Mouse (Mus musculus) lung, postnatal 0 days (tissue): ENCODE measurements around the gene Tmem269. TPM values are rescaled to one million over a fixed set of nuclear protein-coding genes. Genes with fewer than 3 reads are reported as not detected.

ENCODE experiments used
- ATAC-seq: fragments of 200-750 bp; cut with Nextera tagmentation; 2 replicates; pipeline ENCODE4 v1.8.0; 2017; ENCODE audit warnings: moderate library complexity
- DNase-seq: peaks from one replicate; pipeline ENCODE4 v3.0.0-alpha.2; 2016; ENCODE audit warnings: low spot score
- H3K27ac ChIP-seq: fragments of 300-500 bp; sonication (generic); 2 replicates; pipeline ENCODE4 v1.5.1; 2014; ENCODE audit warnings: antibody characterized with exemption, mild to moderate bottlenecking, low read length, mixed read lengths
- H3K27me3 ChIP-seq: fragments of 300-500 bp; sonication (generic); replicated peaks from 2 replicates; pipeline ENCODE4 v1.6.1; 2014; ENCODE audit warnings: low read length, mixed read lengths; ENCODE audit not compliant: insufficient read depth
- H3K36me3 ChIP-seq: fragments of 300-500 bp; sonication (generic); 2 replicates; pipeline ENCODE4 v1.6.1; 2014; ENCODE audit warnings: low read length, mixed read lengths; ENCODE audit not compliant: insufficient read depth
- H3K4me1 ChIP-seq: fragments of 300-500 bp; sonication (generic); 2 replicates; pipeline ENCODE4 v1.6.1; 2014; ENCODE audit warnings: antibody characterized with exemption, low read depth, low read length, mixed read lengths; ENCODE audit not compliant: insufficient read depth
- H3K4me2 ChIP-seq: fragments of 300-500 bp; sonication (generic); replicated peaks from 2 replicates; pipeline ENCODE4 v1.6.1; 2014; ENCODE audit warnings: low read depth, mild to moderate bottlenecking, low read length, moderate library complexity, mixed read lengths
- H3K4me3 ChIP-seq: fragments of 300-500 bp; sonication (generic); 2 replicates; pipeline ENCODE4 v1.5.1; 2014; ENCODE audit warnings: low read depth, low read length
- H3K9ac ChIP-seq: fragments of 300-500 bp; sonication (generic); replicated peaks from 2 replicates; pipeline ENCODE4 v1.6.1; 2014; ENCODE audit warnings: low read depth, mild to moderate bottlenecking
- H3K9me3 ChIP-seq: fragments of 300-500 bp; sonication (generic); 2 replicates; pipeline ENCODE4 v1.6.1; 2016; ENCODE audit warnings: low read length, mixed read lengths
- CTCF ChIP-seq: IDR thresholded peaks from 2 replicates; pipeline ENCODE4 v1.5.1; 2016; ENCODE audit warnings: antibody characterized with exemption, mild to moderate bottlenecking
- EP300 ChIP-seq: IDR thresholded peaks from 2 replicates; pipeline ENCODE4 v1.6.1; 2016; ENCODE audit warnings: antibody characterized with exemption, mild to moderate bottlenecking, control low read depth
- WGBS: fragments of 180-500 bp; shearing (Covaris S2); extraction: QIAGEN DNeasy Blood & Tissue Kit; methylation state at CpG from one replicate; pipeline ENCODE4 v1.1.7; 2014; 5-methylcytosine and 5-hydroxymethylcytosine counted together
- polyA plus RNA-seq: library from polyadenylated mRNA; unstranded; fragments of >200 nt; fragmentation: Nextera tagmentation; extraction: Ambion mirVana; gene quantifications from 2 replicates; pipeline ENCODE4 v1.2.1, GENCODE M21; 2015

Tmem269 gene
- polyA plus RNA-seq, 1 experiment from 2014 or later: 0.10 TPM

DNA sequence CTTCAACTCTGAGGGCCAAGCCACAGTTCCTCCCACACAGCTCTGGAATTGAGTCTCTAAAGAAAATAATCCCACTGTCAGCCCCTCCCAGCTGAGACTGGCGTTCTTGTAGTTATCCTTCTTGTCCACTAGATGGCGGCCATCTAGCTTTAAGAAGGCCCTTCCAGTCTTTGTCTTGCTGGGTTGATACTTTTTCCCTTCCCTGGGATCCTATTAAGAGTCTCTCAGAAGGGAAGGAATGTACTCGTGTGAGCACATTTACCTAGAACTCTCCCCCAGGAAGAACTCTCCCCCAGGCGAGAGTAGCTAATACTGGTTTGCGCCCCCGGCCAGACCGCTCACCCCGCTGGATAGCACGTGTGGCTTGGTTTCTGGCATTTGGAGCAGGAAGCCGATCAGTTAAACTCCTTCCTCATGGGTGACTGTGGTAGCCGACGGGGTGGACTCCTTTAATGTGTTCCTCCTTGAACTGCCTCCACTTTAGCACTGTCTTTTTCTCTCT is 21.2 kb upstream of the Tmem269 start:
- no peak overlapping the region for H3K9ac ChIP-seq
- peak; percentile 94 for DNase-seq
- no peaks in the 10 kb centered on the region for H3K9me3 ChIP-seq
- ATAC-seq: peak; percentile 78
- peak overlapping the region; percentile 36 for H3K4me2 ChIP-seq
- TF ChIP-seq CTCF (peak; percentile 90), EP300 (no peak)
- 37% methylated on average over 12 of the region's 12 CpGs for WGBS
- no peak overlapping the region for H3K27ac ChIP-seq
- H3K27me3 ChIP-seq: no peaks in the 10 kb centered on the region
- no peak overlapping the region for H3K4me3 ChIP-seq
- H3K36me3 ChIP-seq: no peaks in the 10 kb centered on the region
- no peaks in the 10 kb centered on the region for H3K4me1 ChIP-seq

DNA sequence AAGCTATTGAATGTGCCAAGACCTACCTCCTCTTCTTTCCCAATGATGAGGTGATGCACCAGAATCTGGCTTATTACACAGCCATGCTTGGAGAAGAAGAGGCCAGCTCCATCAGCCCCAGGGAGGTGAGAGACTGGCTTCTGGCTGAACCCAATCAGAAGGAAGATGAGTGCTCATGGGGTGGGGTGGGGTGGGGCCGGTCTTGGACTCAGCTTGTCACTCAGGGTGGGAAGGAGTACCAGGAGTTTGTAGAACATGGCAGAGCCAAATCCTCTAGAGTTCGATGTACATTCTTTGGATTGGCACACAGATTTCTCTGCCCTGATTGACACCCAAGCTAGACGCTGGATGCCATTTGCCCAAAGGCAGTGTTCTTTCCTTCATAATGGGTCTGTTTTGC is 20.6 kb upstream of the Tmem269 start:
- Histone ChIP-seq H3K9ac (no peak overlapping the region), H3K27ac (no peak overlapping the region), H3K4me2 (no peak overlapping the region), H3K4me1 (peaks cover 4% of the 10 kb centered on the region; the same call in 1 of the 2 replicates), H3K4me3 (no peak overlapping the region), H3K9me3 (no peaks in the 10 kb centered on the region), H3K27me3 (no peaks in the 10 kb centered on the region), H3K36me3 (no peaks in the 10 kb centered on the region)
- no peak for TF ChIP-seq CTCF
- no peak for TF ChIP-seq EP300
- DNase-seq (no peak), ATAC-seq (no peak)
- WGBS: 77% methylated on average over 3 of the region's 3 CpGs

DNA sequence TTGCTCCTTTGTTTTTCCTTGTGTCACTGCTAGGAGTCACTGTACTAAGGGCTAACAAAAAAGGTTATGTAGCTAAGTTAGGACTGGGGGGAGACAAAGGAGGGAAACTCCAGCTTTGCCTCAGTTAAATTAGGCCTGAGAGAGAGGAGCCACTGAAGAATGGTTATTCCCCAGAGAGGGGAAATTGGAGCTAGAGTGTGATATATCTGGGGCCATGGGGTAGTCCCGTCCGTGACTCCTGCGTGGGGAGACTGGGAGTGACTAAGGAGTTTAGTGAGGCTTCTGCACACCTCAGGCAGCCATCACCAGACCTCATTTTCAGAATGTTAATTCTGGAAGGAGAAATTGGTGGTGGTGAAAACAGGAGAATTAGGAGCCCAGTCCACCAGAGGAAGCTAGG is 16.3 kb upstream of the Tmem269 start:
- ATAC-seq: no peak
- H3K4me3 ChIP-seq: no peak overlapping the region
- DNase-seq: no peak
- H3K9ac ChIP-seq: no peak overlapping the region
- no peak for TF ChIP-seq EP300
- TF ChIP-seq CTCF: no peak
- H3K27ac ChIP-seq: no peak overlapping the region
- no peaks in the 10 kb centered on the region for H3K9me3 ChIP-seq
- peak overlapping the region; percentile 97; the same call in 1 of the 2 replicates for H3K4me2 ChIP-seq
- H3K36me3 ChIP-seq: no peaks in the 10 kb centered on the region
- 78% methylated on average over 3 of the region's 3 CpGs for WGBS
- no peaks in the 10 kb centered on the region for H3K27me3 ChIP-seq
- H3K4me1 ChIP-seq: peaks cover 6% of the 10 kb centered on the region; the same call in 1 of the 2 replicates

DNA sequence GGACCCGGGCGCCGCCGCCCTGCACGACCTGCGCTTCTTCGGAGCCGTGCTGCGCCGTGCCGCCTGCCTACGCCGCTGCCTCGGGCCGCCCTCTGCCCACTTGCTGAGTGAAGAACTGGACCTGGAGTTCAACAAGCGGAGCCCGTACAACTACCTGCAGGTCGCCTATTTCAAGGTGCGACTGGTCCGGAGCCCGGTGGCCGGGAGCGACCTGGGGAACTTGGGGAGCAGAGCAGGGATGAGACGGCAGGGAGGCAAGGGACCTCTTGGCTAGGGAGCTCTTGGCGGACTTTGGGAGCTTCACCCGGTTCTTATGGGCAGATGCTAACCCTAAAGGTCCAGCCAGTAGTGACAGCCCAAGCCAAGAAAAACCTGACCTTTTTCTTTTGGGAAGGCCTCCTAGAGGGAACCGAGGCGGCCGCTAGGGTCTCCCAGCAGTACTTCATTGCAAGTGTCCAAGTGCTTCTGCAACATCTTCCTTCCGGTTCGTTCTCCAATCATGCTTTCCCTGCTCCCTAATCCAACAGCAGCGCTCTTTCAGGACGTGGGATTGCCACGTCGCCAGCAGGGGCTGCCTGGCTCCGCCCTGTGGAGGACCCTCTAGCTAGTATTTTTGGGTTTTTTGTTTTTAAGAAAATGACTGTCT is 15.4 kb upstream of the Tmem269 start:
- H3K4me2 ChIP-seq: peak overlapping the region; percentile 97
- DNase-seq: peak; percentile 76
- H3K9me3 ChIP-seq: no peaks in the 10 kb centered on the region
- H3K27me3 ChIP-seq: no peaks in the 10 kb centered on the region
- under 1% methylated on average over 36 of the region's 36 CpGs for WGBS
- H3K36me3 ChIP-seq: 0 out of 2 replicates have a peak, but pooled peaks cover under 1% of the 10 kb centered on the region
- peak overlapping the region; percentile 66 for H3K27ac ChIP-seq
- H3K4me3 ChIP-seq: peak overlapping the region; percentile 84
- peak overlapping the region; percentile 66 for H3K9ac ChIP-seq
- ATAC-seq: peak; percentile 39
- TF ChIP-seq EP300: no peak
- TF ChIP-seq CTCF: peak; percentile 44
- H3K4me1 ChIP-seq: peaks cover 6% of the 10 kb centered on the region; the same call in 1 of the 2 replicates

DNA sequence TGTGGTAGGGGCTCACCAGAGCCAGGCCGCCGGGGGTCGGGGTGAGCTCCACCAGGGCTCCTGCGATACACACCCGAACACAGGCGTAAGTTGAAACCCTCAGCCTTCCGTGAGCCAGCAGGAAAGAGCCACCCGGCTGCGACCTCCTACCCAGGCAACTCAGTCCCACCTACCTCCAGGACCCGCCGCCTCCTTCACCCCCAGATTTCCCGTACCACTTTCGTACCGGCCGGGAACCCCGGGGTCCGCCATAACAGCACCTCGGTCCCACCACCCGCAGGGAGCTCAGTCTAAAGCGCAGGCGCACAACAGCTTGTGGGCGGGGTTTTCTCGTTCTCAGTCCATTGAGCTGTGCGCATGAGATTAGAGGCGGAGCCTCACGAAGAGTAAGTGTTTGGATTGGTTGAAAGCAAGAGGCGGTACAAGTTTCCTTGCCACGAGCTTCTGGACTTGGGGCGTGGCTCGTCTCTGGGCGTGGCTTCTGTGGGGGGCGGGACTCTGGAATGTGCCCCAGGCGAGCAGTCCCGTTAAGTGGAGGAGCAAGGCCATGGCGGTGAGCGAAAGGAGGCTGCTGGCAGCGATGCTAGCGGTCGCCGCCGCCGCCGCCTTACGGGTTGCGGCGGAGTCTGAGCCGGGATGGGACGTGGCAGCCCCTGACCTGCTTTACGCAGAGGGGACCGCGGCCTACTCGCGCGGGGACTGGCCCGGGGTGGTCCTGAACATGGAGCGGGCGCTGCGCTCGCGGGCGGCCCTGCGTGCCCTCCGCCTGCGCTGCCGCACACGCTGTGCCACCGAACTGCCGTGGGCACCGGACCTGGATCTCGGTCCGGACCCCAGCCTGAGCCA is 14.6 kb upstream of the Tmem269 start, which contains the start of the genes AU022252 and P3h1:
Gene AU022252 (minus strand): TSS at position 303 of the 846 bp plus-strand sequence.
Gene P3h1 (plus strand): TSS at position 506 of the 846 bp plus-strand sequence.
- DNase-seq: peak; percentile 100
- peaks cover 3% of the 10 kb centered on the region; the same call in 1 of the 2 replicates for H3K36me3 ChIP-seq
- peaks cover 6% of the 10 kb centered on the region; the same call in 1 of the 2 replicates for H3K4me1 ChIP-seq
- no peaks in the 10 kb centered on the region for H3K27me3 ChIP-seq
- H3K27ac ChIP-seq: peak within 1 kb of the TSS; percentile 66
- peak; percentile 99 for ATAC-seq
- 2% methylated on average over 57 of the region's 71 CpGs for WGBS
- H3K4me2 ChIP-seq: peak within 1 kb of the TSS; percentile 97
- peak within 1 kb of the TSS; percentile 84 for H3K4me3 ChIP-seq
- H3K9me3 ChIP-seq: no peaks in the 10 kb centered on the region
- TF ChIP-seq CTCF (no peak), EP300 (no peak)
- peak within 1 kb of the TSS; percentile 77 for H3K9ac ChIP-seq

DNA sequence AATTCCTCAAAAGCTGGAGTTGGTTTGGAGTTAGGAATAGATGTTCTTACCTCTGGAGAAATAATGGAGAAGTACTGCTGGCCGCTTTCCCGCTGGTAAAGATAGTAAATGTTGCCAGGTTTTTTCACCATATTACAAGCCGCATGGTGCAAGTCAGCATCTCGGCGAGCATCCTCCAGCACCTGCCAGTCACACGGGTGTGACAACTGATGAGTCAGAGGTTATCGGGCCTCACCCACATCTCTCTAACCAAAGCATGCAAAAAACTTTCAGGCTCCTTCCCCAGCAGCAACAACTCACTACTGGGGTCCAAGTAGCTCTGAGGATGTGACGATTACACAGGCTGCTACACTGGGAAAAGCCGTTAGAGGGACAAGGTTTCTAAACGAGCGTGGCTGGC is 8.7 kb upstream of the Tmem269 start:
- Histone ChIP-seq H3K9me3 (no peaks in the 10 kb centered on the region), H3K4me2 (no peak overlapping the region), H3K4me1 (no peaks in the 10 kb centered on the region), H3K27ac (no peak overlapping the region), H3K27me3 (no peaks in the 10 kb centered on the region), H3K36me3 (peaks cover 29% of the 10 kb centered on the region), H3K4me3 (no peak overlapping the region), H3K9ac (no peak overlapping the region)
- ATAC-seq (no peak), DNase-seq (no peak)
- TF ChIP-seq CTCF (no peak), EP300 (no peak)
- WGBS: 92% methylated on average over 11 of the region's 11 CpGs
